Mouse (Mus musculus): ENCODE data around the gene Atp2c1. TPM values are rescaled to one million over a fixed set of nuclear protein-coding genes. Genes with fewer than 3 reads are reported as not detected.

Gene Atp2c1
- polyA plus RNA-seq, 1 experiment, result 111 TPM

DNA sequence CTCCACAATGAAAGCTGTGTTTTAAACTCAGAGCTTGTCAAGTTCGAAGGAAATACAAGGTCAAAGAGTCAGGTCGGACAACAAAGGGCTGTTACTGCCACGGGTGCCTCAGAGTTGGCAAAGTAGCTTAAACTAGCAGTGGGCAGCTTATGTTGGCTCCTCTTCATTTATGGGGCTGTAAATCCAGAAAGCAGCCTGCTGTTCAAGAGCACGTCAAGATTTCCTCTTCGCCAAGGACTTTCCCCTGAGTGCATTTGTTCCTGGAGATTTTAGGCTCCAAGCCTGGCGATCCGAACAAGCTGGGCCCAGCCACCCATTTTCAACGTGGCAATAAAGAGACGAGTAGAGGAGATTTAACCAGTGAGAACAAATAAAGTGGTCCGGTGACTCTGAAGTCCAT lies 9.8 kb upstream of the Atp2c1 start:
- TF ChIP-seq CTCF (IDR thresholded peaks at IDR 0.05; ENCODE audit: borderline replicate concordance, insufficient read depth, low read length), result no peak
- TF ChIP-seq POLR2A (IDR thresholded peaks at IDR 0.05; ENCODE audit: low read depth, low read length), result no peak
- no peak overlapping the region for H3K27ac ChIP-seq (ENCODE audit: insufficient read depth, low read length)
- H3K4me1 ChIP-seq (ENCODE audit: control insufficient read depth, insufficient read depth, low read length), result no peaks in the 10 kb centered on the region
- H3K4me3 ChIP-seq (ENCODE audit: insufficient read depth, low read length), result no peak overlapping the region

GRCm38 (mm10) chr9:105525355-105525754 lies 1.8 kb downstream of the Atp2c1 start:
- no peak overlapping the region for H3K4me3 ChIP-seq (ENCODE audit: insufficient read depth, low read length)
- no peak for TF ChIP-seq CTCF (IDR thresholded peaks at IDR 0.05; ENCODE audit: borderline replicate concordance, insufficient read depth, low read length)
- no peak for TF ChIP-seq POLR2A (IDR thresholded peaks at IDR 0.05; ENCODE audit: low read depth, low read length)
- no peaks in the 10 kb centered on the region for H3K4me1 ChIP-seq (ENCODE audit: control insufficient read depth, insufficient read depth, low read length)
- no peak overlapping the region for H3K27ac ChIP-seq (ENCODE audit: insufficient read depth, low read length)

- no peak for TF ChIP-seq CTCF (IDR thresholded peaks at IDR 0.05; ENCODE audit: borderline replicate concordance, insufficient read depth, low read length)
- no peak for TF ChIP-seq POLR2A (IDR thresholded peaks at IDR 0.05; ENCODE audit: low read depth, low read length)
- no peak overlapping the region for H3K27ac ChIP-seq (ENCODE audit: insufficient read depth, low read length)
- H3K4me3 ChIP-seq (ENCODE audit: insufficient read depth, low read length), result no peak overlapping the region
- H3K4me1 ChIP-seq (ENCODE audit: control insufficient read depth, insufficient read depth, low read length), result no peaks in the 10 kb centered on the region
Measured at GRCm38 (mm10) chr9:105523038-105523437, 4.1 kb downstream of the Atp2c1 start.

DNA sequence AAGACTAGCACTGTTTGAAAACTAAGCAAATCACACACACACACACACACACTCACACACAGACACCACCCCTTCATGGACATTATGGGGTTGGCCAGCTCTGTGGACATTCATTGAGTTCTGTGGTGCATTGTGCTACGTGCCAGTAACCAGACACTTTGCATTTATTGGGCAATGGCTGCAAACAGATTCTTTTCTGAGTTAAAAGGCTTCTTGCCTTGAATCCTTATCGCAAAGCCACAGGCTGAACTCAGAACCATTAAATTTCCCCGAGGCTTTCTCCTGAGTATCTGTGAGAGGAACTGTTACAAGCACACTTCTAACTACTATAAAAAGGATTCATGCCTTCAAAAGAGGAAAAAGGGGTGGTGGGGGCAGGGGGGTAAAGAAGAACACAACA lies 5.1 kb downstream of the Atp2c1 start:
- TF ChIP-seq POLR2A (IDR thresholded peaks at IDR 0.05; ENCODE audit: low read depth, low read length), result no peak
- no peak for TF ChIP-seq CTCF (IDR thresholded peaks at IDR 0.05; ENCODE audit: borderline replicate concordance, insufficient read depth, low read length)
- H3K4me3 ChIP-seq (ENCODE audit: insufficient read depth, low read length), result no peak overlapping the region
- no peaks in the 10 kb centered on the region for H3K4me1 ChIP-seq (ENCODE audit: control insufficient read depth, insufficient read depth, low read length)
- no peak overlapping the region for H3K27ac ChIP-seq (ENCODE audit: insufficient read depth, low read length)

GRCm38 (mm10) chr9:105520776-105521552 lies 6.2 kb downstream of the Atp2c1 start:
- no peak overlapping the region for H3K27ac ChIP-seq (ENCODE audit: insufficient read depth, low read length)
- no peaks in the 10 kb centered on the region for H3K4me1 ChIP-seq (ENCODE audit: control insufficient read depth, insufficient read depth, low read length)
- no peak for TF ChIP-seq CTCF (IDR thresholded peaks at IDR 0.05; ENCODE audit: borderline replicate concordance, insufficient read depth, low read length)
- no peak for TF ChIP-seq POLR2A (IDR thresholded peaks at IDR 0.05; ENCODE audit: low read depth, low read length)
- H3K4me3 ChIP-seq (ENCODE audit: insufficient read depth, low read length), result no peak overlapping the region

- Histone ChIP-seq H3K4me3 (ENCODE audit: insufficient read depth, low read length) (no peak overlapping the region), H3K4me1 (ENCODE audit: control insufficient read depth, insufficient read depth, low read length) (no peaks in the 10 kb centered on the region), H3K27ac (ENCODE audit: insufficient read depth, low read length) (no peak overlapping the region)
- TF ChIP-seq CTCF (IDR thresholded peaks at IDR 0.05; ENCODE audit: borderline replicate concordance, insufficient read depth, low read length), result no peak
- TF ChIP-seq POLR2A (IDR thresholded peaks at IDR 0.05; ENCODE audit: low read depth, low read length), result no peak
Measured at GRCm38 (mm10) chr9:105519278-105519883, 7.7 kb downstream of the Atp2c1 start.

GRCm38 (mm10) chr9:105503690-105504089 lies 23.4 kb downstream of the Atp2c1 start:
- no peak for TF ChIP-seq CTCF (IDR thresholded peaks at IDR 0.05; ENCODE audit: borderline replicate concordance, insufficient read depth, low read length)
- TF ChIP-seq POLR2A (IDR thresholded peaks at IDR 0.05; ENCODE audit: low read depth, low read length), result no peak
- H3K4me1 ChIP-seq (ENCODE audit: control insufficient read depth, insufficient read depth, low read length), result no peaks in the 10 kb centered on the region
- no peak overlapping the region for H3K27ac ChIP-seq (ENCODE audit: insufficient read depth, low read length)
- H3K4me3 ChIP-seq (ENCODE audit: insufficient read depth, low read length), result no peak overlapping the region

DNA sequence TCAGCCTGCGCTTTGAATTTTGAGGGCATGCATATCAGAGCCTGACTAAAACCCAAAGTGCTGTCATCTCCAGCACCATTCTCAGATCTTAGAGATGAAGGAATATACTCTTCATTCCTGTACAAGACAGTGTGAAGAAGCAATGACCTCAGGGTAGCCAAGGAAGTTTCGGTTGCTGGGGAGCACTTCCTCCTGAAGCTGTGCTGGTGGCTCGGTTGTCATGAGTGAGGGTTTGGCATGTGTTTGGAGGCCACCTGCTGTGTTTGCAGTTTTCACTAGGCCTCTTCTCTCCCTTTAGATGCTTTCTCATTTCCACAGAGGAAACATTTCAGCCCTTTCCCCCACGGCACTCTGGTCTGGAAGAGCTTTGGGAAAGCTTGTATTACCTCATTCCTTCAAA lies 24.7 kb downstream of the Atp2c1 start:
- Histone ChIP-seq H3K27ac (ENCODE audit: insufficient read depth, low read length) (no peak overlapping the region), H3K4me3 (ENCODE audit: insufficient read depth, low read length) (no peak overlapping the region), H3K4me1 (ENCODE audit: control insufficient read depth, insufficient read depth, low read length) (no peaks in the 10 kb centered on the region)
- TF ChIP-seq CTCF (IDR thresholded peaks at IDR 0.05; ENCODE audit: borderline replicate concordance, insufficient read depth, low read length) (no peak), POLR2A (IDR thresholded peaks at IDR 0.05; ENCODE audit: low read depth, low read length) (no peak)

DNA sequence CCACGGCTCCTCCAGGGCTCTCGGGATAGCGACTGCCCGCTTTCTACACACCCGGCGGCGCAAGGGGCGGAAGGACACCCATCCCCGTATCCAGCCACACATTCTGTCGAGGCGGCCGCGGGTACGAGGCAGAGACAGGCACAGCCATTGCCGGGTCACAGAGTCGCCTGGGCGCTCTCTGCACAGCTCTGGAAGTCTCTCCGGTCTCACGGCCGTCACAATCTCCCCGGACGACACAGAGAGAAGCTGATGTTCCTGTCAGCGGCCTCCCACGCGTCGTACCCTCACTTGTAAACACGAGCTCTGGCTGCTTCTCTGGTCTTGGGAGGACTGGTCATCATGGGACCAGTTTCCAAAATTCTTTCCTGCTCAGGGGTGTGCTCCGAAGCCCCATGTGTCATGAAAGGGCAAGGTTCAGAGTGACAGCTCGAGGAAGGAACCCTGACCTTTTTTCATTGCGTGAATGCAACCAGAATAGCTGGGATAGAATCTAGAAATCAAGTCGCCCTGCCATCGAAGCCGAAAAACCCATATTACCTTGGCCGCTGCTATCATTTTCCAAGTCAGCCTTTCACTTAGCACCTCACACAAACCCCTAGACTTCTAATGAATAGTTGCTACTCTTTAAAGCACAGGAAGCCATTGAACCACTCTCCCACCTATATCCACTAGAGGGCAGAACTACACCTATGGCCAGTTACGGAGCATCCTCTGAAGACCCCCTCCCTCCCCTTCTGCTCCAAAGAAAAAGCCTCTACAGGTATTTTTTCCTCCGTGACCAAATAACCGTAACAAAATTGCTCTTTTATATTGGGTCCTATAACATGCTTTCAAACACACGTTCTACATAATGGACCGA lies 31.6 kb downstream of the Atp2c1 start:
- TF ChIP-seq POLR2A (IDR thresholded peaks at IDR 0.05; ENCODE audit: low read depth, low read length) (no peak; the same call in 1 of the 2 replicates), CTCF (IDR thresholded peaks at IDR 0.05; ENCODE audit: borderline replicate concordance, insufficient read depth, low read length) (no peak; the same call in 1 of the 2 replicates)

More for the DNA sequence above, 31.6 kb downstream of the Atp2c1 start:
- H3K27ac ChIP-seq (ENCODE audit: insufficient read depth, low read length), result peak overlapping the region; percentile 63
- H3K4me1 ChIP-seq (ENCODE audit: control insufficient read depth, insufficient read depth, low read length), result peaks cover 4% of the 10 kb centered on the region
- peak overlapping the region; percentile 73 for H3K4me3 ChIP-seq (ENCODE audit: insufficient read depth, low read length)

Data from embryonic fibroblast, embryonic 13.5 days (primary cell).